Mouse (Mus musculus) gastrocnemius, adult 18-20 months (tissue): ENCODE data around the gene Lrch4. TPM values are rescaled to one million over a fixed set of nuclear protein-coding genes. Genes with fewer than 3 reads are reported as not detected.

ENCODE experiments used
- DNase-seq: peaks from one replicate; pipeline ENCODE4 v3.0.0; 2021; ENCODE audit warnings: low spot score
- long read RNA-seq, 2 experiments: library from polyadenylated mRNA; stranded (forward); transcript quantifications; one replicate each; pipeline ENCODE4 v2.0.0; 2021
- total RNA-seq, 2 experiments: library from RNA; stranded (reverse); gene quantifications; 2 replicates each; pipeline ENCODE4 v1.2.3; 2021

The Lrch4 gene
- 10 to 100 TPM; 15.0 to 18.0 TPM for total RNA-seq
- long read RNA-seq, experiment 1, transcript Lrch4-201 (18 exons, 3,078 nt) = major isoform, 23 of 31 reads
- long read RNA-seq, experiment 1, partial matches to known transcripts = 1 of 31 reads
- long read RNA-seq, experiment 1, other reads (novel, unspliced or antisense) = 7 of 31 reads
- long read RNA-seq, experiment 2, transcript Lrch4-201 (18 exons, 3,078 nt) = major isoform, 18 of 22 reads
- long read RNA-seq, experiment 2, partial matches to known transcripts = 3 of 22 reads
- long read RNA-seq, experiment 2, other reads (novel, unspliced or antisense) = 1 of 22 reads

GRCm38 (mm10) chr5:137628498-137629305 is at the start of gene Lrch4, which contains the start of the genes Fbxo24 and Gm20605:
Gene Lrch4 (plus strand): TSS chr5:137629121.
Gene Fbxo24 (minus strand): TSS chr5:137629002.
Gene Gm20605 (plus strand): TSS chr5:137629175.
- DNase-seq = peak; percentile 99

- DNase-seq = no peak
These were observed 48.7 kb upstream of the Lrch4 start for GRCm38 (mm10) chr5:137580246-137580645.

DNA sequence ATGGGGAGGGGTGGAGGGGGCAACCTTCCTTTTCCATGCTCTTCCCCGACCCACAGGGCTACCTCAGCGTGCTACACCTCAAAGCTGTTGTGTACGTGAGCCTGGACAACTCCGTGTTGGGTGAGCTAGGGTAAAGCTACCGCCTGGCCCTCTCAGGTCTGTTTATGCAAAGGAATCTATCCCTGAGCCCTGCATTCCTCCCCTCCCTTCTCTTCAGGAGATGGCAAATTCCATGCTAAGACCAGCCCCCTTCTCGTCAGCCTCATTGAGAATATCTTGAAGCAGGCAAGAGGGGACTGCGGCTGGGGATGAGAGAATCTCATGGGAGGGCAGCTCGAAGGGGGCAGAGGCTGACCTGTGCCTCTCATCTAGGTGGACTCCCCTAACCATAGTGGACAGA is 46.2 kb upstream of the Lrch4 start:
- DNase-seq = no peak

DNA sequence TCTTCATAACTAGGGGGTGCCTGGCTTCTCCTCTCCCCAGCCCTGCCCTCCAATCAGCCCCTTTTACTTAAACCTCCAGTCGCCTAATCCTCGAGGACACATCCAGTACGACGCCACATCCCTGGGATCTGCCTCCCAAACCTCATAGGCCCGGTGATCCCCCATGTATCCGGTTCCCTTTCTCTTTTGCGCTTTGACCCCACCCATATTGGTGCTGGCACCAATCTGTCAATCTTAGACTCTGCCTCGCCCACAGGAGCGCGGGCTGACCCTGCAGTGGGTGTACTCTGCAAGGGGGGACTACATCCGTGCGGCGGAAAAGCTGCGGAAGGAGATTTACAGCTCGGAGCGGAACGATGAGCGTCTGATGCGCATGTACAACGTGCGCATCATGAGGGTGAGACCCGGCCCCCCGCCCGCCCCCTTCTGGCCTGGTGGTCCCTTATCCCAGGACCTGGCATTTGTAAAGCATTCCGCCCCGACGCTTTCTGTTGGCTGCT is 45.2 kb upstream of the Lrch4 start:
- DNase-seq = no peak

DNA sequence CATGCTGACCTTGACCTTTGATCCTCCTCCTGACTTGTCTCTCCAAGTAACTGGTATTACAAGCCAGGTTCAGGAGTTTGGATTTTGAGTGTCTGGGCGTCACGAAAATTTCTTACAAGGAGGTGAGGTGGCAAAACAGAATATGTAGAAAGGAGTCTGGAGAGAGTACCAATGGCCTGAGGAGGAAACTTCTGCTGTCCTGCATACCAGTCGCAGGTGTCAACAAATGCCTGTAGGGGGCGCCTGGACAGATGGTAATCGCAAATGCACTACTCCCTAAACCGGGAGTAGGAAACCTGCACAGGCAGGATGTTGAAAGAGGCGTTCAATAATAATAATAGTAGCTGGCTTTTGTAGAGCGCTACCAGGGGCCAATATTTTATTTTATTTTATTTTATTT is 43.9 kb upstream of the Lrch4 start:
- DNase-seq = peak; percentile 79

GRCm38 (mm10) chr5:137590507-137590906 is 38.4 kb upstream of the Lrch4 start:
- DNase-seq = no peak

GRCm38 (mm10) chr5:137595921-137596320 is 33.0 kb upstream of the Lrch4 start:
- no peak for DNase-seq

DNA sequence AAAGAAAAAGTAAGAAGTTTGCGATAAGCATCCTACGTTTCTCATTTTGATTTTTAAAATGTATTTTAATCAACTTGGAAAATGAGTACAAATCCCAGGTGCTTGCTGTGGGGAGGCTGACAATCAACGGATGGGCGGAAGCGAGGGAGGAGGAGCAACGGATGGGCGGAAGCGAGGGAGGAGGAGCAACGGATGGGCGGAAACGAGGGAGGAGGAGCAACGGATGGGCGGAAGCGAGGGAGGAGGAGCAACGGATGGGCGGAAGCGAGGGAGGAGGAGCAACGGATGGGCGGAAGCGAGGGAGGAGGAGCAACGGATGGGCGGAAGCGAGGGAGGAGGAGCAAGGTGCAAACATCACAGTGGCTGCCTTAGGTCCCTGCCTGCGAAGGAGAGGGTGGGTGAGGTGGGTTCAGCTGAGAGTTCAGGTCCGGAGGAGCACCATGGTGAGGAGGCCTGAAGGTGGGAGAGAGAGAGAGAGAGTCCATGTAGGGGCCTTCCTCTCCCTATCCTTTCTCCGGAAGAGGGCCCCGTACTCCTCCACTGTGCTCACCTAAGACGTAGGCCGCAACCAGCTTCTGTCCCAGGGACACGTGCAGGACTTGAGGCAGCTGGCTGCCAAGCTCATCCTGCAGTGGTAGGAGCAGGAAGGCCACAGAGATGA is 32.2 kb upstream of the Lrch4 start:
- no peak for DNase-seq

GRCm38 (mm10) chr5:137597625-137598024 is 31.3 kb upstream of the Lrch4 start:
- DNase-seq = no peak

GRCm38 (mm10) chr5:137598100-137598826 is 30.7 kb upstream of the Lrch4 start:
- DNase-seq = no peak

DNA sequence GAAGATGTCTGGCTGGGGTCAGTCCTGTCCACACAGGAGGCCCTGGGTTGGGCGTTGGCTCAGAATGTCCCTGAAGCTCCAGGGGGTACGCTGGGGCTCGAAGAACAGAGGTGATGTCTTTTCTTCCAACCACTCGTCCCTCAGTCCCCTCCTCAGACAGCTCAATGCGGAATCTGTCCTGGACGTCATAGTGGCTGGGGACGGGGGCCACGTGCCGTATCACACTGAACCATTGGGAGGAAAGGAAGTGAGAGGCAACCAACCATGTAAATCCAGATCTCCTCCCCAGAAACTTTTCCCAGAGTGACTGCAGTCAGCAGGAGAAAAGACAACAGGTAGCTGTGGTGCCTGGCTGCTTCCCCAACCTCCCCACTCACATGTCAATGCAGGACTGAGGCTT is 29.3 kb upstream of the Lrch4 start:
- DNase-seq = no peak

DNA sequence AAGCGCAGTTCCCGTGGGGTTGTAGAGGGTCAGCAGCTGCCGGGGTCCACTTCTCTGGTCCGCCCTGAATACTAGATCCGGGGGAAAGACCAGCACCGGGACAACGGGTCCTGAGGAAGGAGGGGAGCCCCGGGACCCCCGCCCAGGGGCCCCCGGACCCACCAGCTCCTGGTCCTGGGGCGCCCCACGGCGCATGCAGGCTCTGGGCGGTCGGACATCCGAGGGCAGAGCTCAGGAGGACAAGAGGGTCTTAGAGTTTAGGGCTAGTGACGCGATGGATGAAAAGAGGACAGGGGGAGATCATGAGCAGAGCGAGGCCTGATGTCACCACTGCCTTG is 28.7 kb upstream of the Lrch4 start:
- DNase-seq = no peak

DNA sequence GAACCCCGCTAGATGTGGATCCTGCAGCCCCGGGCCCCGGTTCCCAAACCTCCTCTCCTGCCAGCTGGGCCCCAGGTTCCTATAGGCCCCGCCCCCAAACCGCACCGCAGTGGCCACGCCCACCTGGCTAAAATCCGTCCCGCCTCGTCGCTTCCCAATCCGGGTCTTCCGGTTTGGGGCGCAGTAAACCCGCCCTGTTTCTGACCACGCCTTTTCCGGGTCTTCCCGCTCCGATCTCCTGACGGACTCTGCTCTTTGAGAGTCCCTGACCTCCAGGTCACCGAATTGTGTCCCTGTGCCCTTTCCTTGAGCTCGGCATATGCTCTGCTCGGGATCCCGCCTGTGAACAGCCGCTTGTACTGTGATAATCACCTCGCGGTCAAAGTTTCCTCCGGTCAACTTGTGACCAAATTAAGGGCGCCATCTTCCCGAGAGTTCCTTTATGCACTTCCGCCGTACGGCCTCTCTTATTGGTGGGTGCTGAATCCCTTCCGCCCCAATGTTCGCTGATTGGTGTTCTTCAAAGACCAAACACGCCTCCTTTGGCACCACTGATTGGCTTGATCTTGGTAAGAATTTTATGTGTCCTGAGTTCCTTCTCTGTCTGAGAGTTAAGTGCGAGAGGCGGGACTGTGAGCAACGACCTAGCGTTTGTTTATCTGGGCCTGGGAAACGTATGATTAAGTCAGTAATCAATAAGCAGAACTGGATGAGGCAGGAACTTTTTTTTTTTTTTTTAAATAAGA is 28.1 kb upstream of the Lrch4 start, which contains the start of gene Mospd3:
Gene Mospd3, minus strand, starts transcription at position 440 of the 746 bp plus-strand sequence.
- DNase-seq = peak; percentile 97

DNA sequence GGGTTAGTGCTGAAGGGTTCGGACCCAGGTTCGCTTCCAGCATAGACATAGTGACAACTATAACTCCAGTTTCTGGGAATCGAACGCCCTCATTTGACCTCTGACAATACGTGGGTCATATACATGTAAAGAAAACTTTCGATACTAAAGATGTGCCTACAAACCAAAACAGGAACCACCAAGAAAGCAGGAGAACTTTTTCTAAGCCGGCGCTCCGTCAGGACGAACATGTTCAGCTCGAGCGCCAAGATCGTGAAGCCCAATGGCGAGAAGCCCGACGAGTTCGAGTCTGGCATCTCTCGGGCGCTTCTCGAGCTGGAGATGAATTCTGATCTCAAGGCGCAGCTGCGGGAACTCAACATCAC is 27.6 kb upstream of the Lrch4 start:
- DNase-seq = peak; percentile 46

DNA sequence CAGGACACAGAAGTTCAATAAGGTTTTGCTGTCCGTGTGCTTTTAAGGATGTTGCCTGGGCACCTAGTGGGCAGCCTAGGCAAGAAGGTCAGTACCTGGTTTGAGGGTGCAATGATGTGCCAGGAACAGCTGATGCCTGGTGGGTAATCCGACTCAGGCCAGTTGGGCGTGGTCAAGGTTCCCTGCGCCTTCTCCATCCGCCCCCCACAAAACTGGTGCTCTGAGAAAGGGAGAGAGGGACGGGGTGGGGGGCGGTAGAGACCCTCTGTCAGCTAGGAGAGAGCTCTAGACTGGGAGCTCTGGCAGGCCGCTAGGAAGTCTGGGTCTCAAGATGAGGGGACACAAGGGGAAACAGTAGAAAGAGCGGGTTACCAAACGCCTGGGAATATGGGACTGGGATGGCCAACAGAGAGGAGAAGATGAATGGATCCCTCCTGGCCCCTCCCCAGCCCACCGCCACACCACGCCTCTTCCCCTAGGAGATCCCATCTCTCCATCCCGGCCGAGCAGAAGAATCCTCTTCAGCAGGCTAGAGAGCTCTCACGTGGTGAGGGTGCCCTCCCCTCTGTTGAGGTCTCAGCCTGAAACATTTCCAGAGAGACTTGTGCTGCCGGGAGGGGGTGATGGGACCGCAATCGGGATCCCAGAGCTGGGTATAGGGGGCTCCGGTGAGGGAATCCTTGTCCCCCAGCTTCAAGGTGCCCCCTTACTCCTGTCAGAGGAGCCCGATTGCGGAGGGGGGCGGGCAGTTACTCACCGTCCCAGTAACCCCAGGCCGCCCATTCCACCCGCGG is 20.9 kb upstream of the Lrch4 start:
- no peak for DNase-seq

DNA sequence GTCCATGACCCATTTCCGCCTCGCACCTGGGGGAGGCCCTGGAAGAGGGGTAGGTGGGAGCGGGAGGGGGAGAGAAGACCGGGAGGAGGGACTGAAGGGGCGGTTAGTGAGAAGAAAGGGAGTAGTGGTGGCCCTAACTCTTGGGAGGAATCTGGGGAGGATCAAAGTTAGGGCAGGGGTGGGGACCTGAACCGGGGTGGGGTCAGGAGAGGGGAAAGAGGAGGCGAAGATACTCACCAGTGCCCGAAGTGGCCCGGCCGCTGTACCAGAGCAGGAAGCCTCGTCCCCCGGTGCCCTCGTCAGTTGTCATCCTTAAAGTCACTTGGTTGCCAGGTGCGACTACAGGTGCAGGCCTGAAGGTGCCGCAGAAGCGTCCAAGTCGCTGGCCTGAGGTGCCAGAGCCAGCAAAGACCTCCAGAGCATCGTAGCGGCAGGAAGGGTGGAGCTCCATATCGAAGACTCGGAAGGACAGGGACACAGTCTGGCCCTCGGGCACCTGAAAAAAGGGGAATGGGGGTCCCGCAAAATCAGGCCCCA is 20.2 kb upstream of the Lrch4 start:
- DNase-seq = no peak

GRCm38 (mm10) chr5:137609292-137609691 is 19.6 kb upstream of the Lrch4 start:
- DNase-seq = no peak

- DNase-seq = no peak
These were observed 18.9 kb upstream of the Lrch4 start for GRCm38 (mm10) chr5:137610056-137610455.

DNA sequence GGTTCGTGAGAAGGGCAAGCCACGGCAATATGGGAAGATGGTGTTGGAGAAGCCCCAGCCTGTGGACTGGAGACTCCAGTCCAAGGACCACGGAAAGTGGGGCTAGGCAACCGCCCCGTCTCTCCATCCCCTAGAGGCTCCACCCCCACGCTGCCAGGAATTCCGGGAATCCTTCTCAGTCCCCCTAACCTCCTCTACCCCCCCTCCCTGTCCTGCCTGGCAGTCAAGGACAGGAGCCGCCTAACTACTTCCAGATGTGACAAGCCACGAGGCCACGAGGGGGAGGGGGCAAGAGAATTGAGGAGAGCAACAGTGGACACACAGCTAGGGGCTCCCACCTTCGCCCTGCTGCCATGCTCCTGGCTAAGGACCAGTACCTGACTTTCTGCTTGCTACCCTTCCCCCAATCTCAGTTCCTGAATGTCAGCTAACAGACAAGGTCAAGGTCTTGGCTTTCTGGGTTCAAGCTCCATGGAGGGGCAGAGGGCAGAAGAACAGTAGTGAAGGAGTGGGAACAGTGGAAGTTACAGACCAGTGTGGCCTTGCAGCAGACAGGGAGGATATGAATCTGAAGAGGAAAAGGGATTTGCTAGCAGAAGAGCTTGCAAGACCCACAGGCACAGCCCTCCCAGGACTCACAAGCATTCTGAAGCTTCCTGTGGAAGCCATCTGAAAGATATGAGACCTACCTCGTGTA is 18.2 kb upstream of the Lrch4 start:
- peak; percentile 89 for DNase-seq
